Mouse (Mus musculus) stomach, postnatal 0 days (tissue): ENCODE measurements around the gene Megf8. TPM values are rescaled to one million over a fixed set of nuclear protein-coding genes. Genes with fewer than 3 reads are reported as not detected.
A peak's percentile ranks its signal among the peaks of the same experiment; 100 is the strongest.

Source experiments
- ATAC-seq: fragments of 200-750 bp; cut with Nextera tagmentation; 2 replicates; pipeline ENCODE4 v1.8.0; 2017; ENCODE audit not compliant: low FRiP score, low TSS enrichment
- DNase-seq: peaks from one replicate; pipeline ENCODE4 v3.0.0-alpha.2; 2016; ENCODE audit warnings: low spot score
- H3K27ac ChIP-seq: fragments of 300-500 bp; sonication (generic); replicated peaks from 2 replicates; pipeline ENCODE4 v1.5.1; 2014; ENCODE audit warnings: mild to moderate bottlenecking, control low read depth
- H3K27me3 ChIP-seq: fragments of 300-500 bp; sonication (generic); 2 replicates; pipeline ENCODE4 v1.6.1; 2014; ENCODE audit warnings: low read length; ENCODE audit not compliant: control insufficient read depth, insufficient read depth
- H3K36me3 ChIP-seq: fragments of 300-500 bp; sonication (generic); 2 replicates; pipeline ENCODE4 v1.6.1; 2014; ENCODE audit warnings: low read length, mixed read lengths; ENCODE audit not compliant: control insufficient read depth, insufficient read depth
- H3K4me1 ChIP-seq: fragments of 300-500 bp; sonication (generic); replicated peaks from 2 replicates; pipeline ENCODE4 v1.6.1; 2014; ENCODE audit warnings: antibody characterized with exemption; ENCODE audit not compliant: control insufficient read depth, insufficient read depth
- H3K4me2 ChIP-seq: fragments of 300-500 bp; sonication (generic); replicated peaks from 2 replicates; pipeline ENCODE4 v1.6.1; 2014; ENCODE audit warnings: low read depth, mild to moderate bottlenecking, control low read depth, moderate library complexity
- H3K4me3 ChIP-seq: fragments of 300-500 bp; sonication (generic); 2 replicates; pipeline ENCODE4 v1.5.1; 2014; ENCODE audit warnings: low read depth, low read length, control low read depth
- H3K9ac ChIP-seq: fragments of 300-500 bp; sonication (generic); 2 replicates; pipeline ENCODE4 v1.6.1; 2014; ENCODE audit warnings: mild to moderate bottlenecking, low read length, control low read depth, mixed read lengths
- H3K9me3 ChIP-seq: fragments of 300-500 bp; sonication (generic); 2 replicates; pipeline ENCODE4 v1.6.1; 2016; ENCODE audit warnings: low read length; ENCODE audit not compliant: control insufficient read depth
- CTCF ChIP-seq: IDR thresholded peaks from 2 replicates; pipeline ENCODE4 v1.5.1; 2016; ENCODE audit warnings: antibody characterized with exemption, low read depth, mild to moderate bottlenecking, moderate library complexity
- EP300 ChIP-seq: optimal IDR thresholded peaks from 2 replicates; pipeline ENCODE3; 2016; ENCODE audit warnings: antibody characterized with exemption
- WGBS: fragments of 180-500 bp; shearing (Covaris S2); extraction: QIAGEN DNeasy Blood & Tissue Kit; methylation state at CpG from one replicate; pipeline ENCODE4 v1.1.7; 2014; 5-methylcytosine and 5-hydroxymethylcytosine counted together
- polyA plus RNA-seq: library from polyadenylated mRNA; unstranded; fragments of >200 nt; fragmentation: Nextera tagmentation; extraction: Ambion mirVana; gene quantifications from 2 replicates; pipeline ENCODE4 v1.2.1, GENCODE M21; 2015

Megf8 gene
- polyA plus RNA-seq, 1 experiment from 2014 or later: 3.6 TPM

DNA sequence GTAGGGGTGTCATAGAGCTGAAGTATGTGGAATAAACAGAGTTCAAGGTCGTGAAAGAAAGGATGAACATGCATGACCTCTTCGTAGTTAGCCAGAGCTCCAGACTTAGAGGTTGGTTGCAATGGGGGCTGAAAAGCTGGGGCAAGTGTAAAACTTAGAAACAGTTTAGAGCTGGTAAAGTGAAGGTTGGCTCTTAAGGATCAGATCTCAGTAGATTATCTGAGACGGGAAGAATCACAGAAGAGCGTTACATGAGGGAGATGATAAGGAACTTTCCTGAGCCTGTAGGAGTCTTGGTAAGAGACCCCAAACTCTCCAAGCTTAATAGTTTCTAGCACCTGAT lies 39.0 kb upstream of the Megf8 start:
- ATAC-seq (no peak), DNase-seq (no peak)
- Histone ChIP-seq H3K9ac (no peak overlapping the region; the same call in 1 of the 2 replicates), H3K27ac (peak overlapping the region; percentile 98), H3K4me3 (peak overlapping the region; percentile 58), H3K36me3 (no peaks in the 10 kb centered on the region; the same call in 1 of the 2 replicates), H3K27me3 (no peaks in the 10 kb centered on the region), H3K4me2 (peak overlapping the region; percentile 88), H3K9me3 (no peaks in the 10 kb centered on the region), H3K4me1 (peaks cover 12% of the 10 kb centered on the region)
- TF ChIP-seq CTCF (no peak), EP300 (no peak)
- WGBS: 4% methylated on average over 4 of the region's 4 CpGs

DNA sequence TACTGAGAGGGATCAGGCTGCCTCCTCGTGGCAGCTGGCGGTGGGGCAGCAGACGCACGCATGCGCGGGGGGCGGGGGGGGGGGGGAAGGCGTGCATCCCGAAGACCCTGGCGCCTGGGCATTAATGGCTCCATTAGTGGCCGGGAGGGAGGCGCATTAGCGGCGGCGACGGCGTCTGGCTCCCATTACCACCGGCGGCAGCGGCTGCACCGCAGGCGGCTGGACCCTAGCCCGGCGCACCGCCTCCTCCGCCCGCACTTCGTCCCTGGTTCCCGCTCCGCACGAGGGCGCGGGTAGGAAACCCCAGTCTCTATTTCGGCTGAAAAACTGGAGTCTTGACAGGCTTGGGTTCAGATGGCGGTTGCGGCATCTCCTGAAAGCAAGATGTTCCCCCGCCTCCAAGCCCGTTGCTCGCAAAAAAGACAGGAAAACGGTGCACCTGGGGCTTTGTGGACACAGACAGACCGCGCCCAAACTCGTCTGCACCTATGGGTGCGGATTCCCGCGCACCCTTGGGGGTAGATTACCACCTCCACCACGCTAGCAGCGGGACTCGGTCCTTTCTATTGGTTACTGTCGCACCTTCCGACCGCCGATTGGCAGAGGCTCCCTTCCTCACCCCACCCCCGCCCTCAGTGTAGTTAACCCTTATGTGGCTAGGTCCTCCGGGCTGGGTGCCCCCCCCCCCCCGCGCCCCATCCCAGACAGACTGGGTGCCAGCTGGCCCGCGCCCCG lies 38.5 kb upstream of the Megf8 start:
- peak; percentile 67 for ATAC-seq
- TF ChIP-seq EP300 (no peak), CTCF (peak; percentile 74)
- peak overlapping the region; percentile 76 for H3K9ac ChIP-seq
- H3K36me3 ChIP-seq: no peaks in the 10 kb centered on the region
- peak overlapping the region; percentile 98 for H3K27ac ChIP-seq
- H3K9me3 ChIP-seq: no peaks in the 10 kb centered on the region
- peak overlapping the region; percentile 88 for H3K4me2 ChIP-seq
- H3K27me3 ChIP-seq: no peaks in the 10 kb centered on the region
- DNase-seq: peak; percentile 92
- 0% methylated on average over 54 of the region's 60 CpGs for WGBS
- peaks cover 13% of the 10 kb centered on the region for H3K4me1 ChIP-seq
- H3K4me3 ChIP-seq: peak overlapping the region; percentile 58

DNA sequence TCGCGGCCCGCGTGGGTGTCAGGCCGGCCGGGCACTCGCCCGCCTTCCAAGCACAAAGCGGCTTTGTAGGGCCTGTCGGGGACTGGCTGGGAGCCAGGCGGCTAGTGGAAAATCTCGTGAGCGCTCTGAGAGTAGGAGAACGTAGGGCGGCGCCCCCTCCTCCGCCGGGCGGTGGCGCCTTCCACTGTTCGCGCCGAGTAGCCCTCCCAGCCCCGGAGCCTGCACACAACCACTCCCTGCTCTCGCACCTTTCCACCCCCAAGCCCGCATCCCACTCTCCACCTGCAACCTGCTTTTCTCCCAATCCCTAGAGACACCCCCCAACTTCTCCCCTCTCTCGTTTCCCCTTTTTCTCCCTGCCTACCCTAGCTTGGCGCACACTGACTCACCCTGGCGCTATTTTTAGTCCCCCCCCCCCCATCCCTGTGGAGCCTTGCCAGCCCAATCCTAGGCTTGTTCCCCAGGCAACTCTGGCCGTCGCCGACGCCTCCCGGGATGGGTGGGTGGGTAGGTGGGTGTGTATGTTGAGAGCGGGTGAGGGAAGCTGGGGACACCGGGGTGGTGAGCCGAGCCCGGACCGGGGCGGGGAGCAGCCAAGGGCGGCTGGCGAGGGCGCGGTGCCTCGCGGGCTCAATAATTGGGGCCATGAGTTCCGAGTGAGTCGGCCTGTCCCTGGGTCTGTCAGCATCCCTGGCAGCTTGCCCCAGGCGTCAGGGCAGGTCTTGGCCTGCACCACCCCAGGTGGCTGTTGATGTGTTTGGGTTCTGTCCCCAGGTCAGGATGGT lies 37.7 kb upstream of the Megf8 start:
- Histone ChIP-seq H3K9ac (peak overlapping the region; percentile 76), H3K27me3 (no peaks in the 10 kb centered on the region), H3K9me3 (no peaks in the 10 kb centered on the region), H3K4me3 (peak overlapping the region; percentile 58), H3K4me2 (peak overlapping the region; percentile 88), H3K4me1 (peaks cover 21% of the 10 kb centered on the region), H3K27ac (peak overlapping the region; percentile 98), H3K36me3 (no peaks in the 10 kb centered on the region)
- ATAC-seq: peak; percentile 41
- TF ChIP-seq CTCF: peak; percentile 57
- peak; percentile 68 for TF ChIP-seq EP300
- peak; percentile 89 for DNase-seq
- WGBS: under 1% methylated on average over 36 of the region's 49 CpGs

DNA sequence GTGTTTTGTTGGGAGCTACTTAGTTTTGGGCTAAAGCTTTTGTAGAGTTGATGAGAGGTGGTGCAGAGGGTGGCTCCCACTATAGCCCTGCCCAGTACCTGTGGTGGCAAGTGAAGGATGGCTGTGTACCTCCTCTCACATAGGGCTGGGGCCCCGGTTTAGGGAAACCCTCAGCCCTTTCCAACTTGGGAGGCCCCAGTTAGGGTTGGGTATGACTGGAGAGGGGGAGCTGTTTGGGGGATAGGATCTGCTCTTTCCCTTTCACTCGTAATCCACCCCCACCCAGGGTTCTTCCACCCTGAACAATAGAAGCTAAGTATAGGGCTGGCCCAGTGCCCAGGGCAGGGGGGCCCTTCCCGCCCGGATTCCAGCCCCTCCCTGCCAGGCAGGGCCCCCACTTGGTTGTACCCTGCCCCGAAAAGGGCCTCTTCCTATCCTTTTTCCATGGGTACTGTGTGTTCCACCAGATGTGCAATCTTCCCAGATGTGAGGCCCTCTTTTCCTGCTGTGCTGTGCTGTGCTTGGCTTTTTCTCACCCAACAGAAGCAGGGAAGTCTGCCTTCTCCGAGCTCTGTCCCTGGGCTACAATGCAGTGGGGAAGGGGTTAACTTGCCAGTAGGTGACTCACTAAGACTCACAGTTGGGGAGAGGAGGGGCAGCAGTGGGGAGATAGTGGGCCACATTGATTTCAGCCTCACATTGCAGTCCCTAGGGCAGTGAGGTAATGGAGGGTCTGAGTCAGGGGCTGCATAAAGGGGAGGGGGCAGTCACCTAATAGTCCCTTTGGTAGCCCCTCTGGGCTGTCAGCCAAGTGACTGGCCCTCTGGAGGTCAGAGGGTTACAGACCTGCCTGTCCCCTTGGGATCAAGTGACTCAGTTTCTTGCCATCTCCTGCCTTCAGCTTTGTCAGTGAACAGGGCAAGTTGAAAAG lies 36.8 kb upstream of the Megf8 start:
- Histone ChIP-seq H3K36me3 (peaks cover 5% of the 10 kb centered on the region; the same call in 1 of the 2 replicates), H3K27ac (peak overlapping the region; percentile 98), H3K4me3 (peak overlapping the region; percentile 58), H3K4me2 (peak overlapping the region; percentile 88), H3K9ac (peak overlapping the region; percentile 76), H3K9me3 (no peaks in the 10 kb centered on the region), H3K4me1 (peaks cover 22% of the 10 kb centered on the region), H3K27me3 (no peaks in the 10 kb centered on the region)
- ATAC-seq (peak; percentile 12; the same call in 1 of the 2 replicates), DNase-seq (peak; percentile 68)
- TF ChIP-seq EP300: no peak
- peak; percentile 8; the same call in 1 of the 2 replicates for TF ChIP-seq CTCF
- WGBS: under 1% methylated on average over 6 of the region's 6 CpGs

DNA sequence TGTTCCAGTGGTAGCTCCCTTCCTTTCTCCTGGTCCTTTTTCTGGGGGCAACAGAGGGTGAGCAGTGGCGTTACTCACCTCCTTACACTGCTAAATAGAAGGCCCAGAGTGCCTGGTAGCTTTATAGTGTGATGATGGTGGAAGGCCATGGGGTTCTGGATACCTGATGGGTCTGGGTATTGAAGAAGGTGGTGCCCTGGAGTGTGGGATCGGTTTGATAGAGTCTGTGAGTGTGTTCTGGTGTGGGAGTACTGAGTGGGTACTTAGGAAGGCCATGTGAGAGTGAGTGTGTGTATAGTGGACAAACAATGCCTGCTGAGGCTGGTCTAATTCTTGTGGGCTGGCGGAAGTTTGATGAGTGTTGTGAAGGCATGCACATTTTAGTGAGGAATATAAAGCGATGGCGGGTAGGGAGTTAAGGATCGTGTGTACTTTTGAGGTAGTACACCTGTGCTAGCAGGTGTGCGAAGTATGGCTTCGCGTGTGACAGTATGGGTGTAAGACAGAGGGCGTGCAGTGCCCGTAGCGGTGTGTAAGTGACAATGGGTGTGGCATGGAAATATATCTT lies 35.7 kb upstream of the Megf8 start:
- TF ChIP-seq EP300: no peak
- no peak for TF ChIP-seq CTCF
- H3K36me3 ChIP-seq: peaks cover 14% of the 10 kb centered on the region
- ATAC-seq (peak; percentile 3; the same call in 1 of the 2 replicates), DNase-seq (no peak)
- peak overlapping the region; percentile 38; the same call in 1 of the 2 replicates for H3K9ac ChIP-seq
- peak overlapping the region; percentile 98 for H3K27ac ChIP-seq
- peak overlapping the region; percentile 71 for H3K4me3 ChIP-seq
- peak overlapping the region; percentile 88 for H3K4me2 ChIP-seq
- H3K4me1 ChIP-seq: peaks cover 22% of the 10 kb centered on the region
- no peaks in the 10 kb centered on the region for H3K9me3 ChIP-seq
- no peaks in the 10 kb centered on the region for H3K27me3 ChIP-seq
- WGBS: 7% methylated on average over 12 of the region's 12 CpGs
